Mouse (Mus musculus): ENCODE results near the gene Zfc3h1.

GRCm38 (mm10) chr10:115468632-115469031 is 83.9 kb downstream of the Zfc3h1 start:
- TF ChIP-seq CTCF (IDR thresholded peaks at IDR 0.05; ENCODE audit: insufficient read depth, low read length) (no peak), POLR2A (IDR thresholded peaks at IDR 0.05; ENCODE audit: borderline replicate concordance, extremely low read depth, low read depth, low read length) (no peak)

Measured in lung, adult 2 months (tissue).